Mouse (Mus musculus) bone marrow macrophage, adult 2 months (primary cell): ENCODE results near the gene Acp5. TPM values are rescaled to one million over a fixed set of nuclear protein-coding genes. Genes with fewer than 3 reads are reported as not detected.
A peak's percentile ranks its signal among the peaks of the same experiment; 100 is the strongest.

Experiments
- H3K27ac ChIP-seq: 2 replicates; pipeline ENCODE4 v1.5.1; 2012; ENCODE audit warnings: low read depth, low read length; ENCODE audit not compliant: insufficient read depth
- H3K4me1 ChIP-seq: 2 replicates; pipeline ENCODE4 v1.6.1; 2012; ENCODE audit warnings: low read length; ENCODE audit not compliant: control insufficient read depth, insufficient read depth
- H3K4me3 ChIP-seq: 2 replicates; pipeline ENCODE4 v1.5.1; 2012; ENCODE audit warnings: mild to moderate bottlenecking, low read length, moderate library complexity; ENCODE audit not compliant: insufficient read depth
- CTCF ChIP-seq: IDR thresholded peaks from 2 replicates; pipeline ENCODE4 v1.5.1; 2012; ENCODE audit warnings: low read depth, mild to moderate bottlenecking, low read length, moderate library complexity
- POLR2A ChIP-seq: IDR thresholded peaks from 2 replicates; pipeline ENCODE4 v1.6.1; 2012; ENCODE audit warnings: mild to moderate bottlenecking, low read depth, low read length, borderline replicate concordance
- polyA plus RNA-seq: library from polyadenylated mRNA; stranded (reverse); fragments of >200 nt; gene quantifications from 2 replicates; pipeline ENCODE4 v1.2.4, GENCODE M21; 2012; ENCODE audit not compliant: missing spikeins, insufficient read depth, insufficient read length

Gene Acp5
- polyA plus RNA-seq, 1 experiment = 9.9 TPM

GRCm38 (mm10) chr9:22125246-22126027 lies 10.1 kb downstream of the Acp5 start:
- Histone ChIP-seq H3K4me3 (no peak overlapping the region), H3K27ac (peak overlapping the region; percentile 62), H3K4me1 (peaks cover 28% of the 10 kb centered on the region)
- TF ChIP-seq CTCF = 0 out of 2 replicates have a peak, but pooled peaks have one; percentile 9
- no peak for TF ChIP-seq POLR2A

GRCm38 (mm10) chr9:22124169-22124568 lies 11.3 kb downstream of the Acp5 start:
- TF ChIP-seq CTCF (no peak), POLR2A (no peak)
- Histone ChIP-seq H3K27ac (no peak overlapping the region), H3K4me1 (peaks cover 32% of the 10 kb centered on the region), H3K4me3 (no peak overlapping the region)

- Histone ChIP-seq H3K27ac (no peak overlapping the region), H3K4me1 (peaks cover 43% of the 10 kb centered on the region), H3K4me3 (no peak overlapping the region)
- no peak for TF ChIP-seq POLR2A
Observed at GRCm38 (mm10) chr9:22123069-22123609, 12.4 kb downstream of the Acp5 start.

- Histone ChIP-seq H3K4me1 (peaks cover 46% of the 10 kb centered on the region), H3K4me3 (no peak overlapping the region), H3K27ac (no peak overlapping the region)
- TF ChIP-seq CTCF (no peak), POLR2A (no peak)
Observed at GRCm38 (mm10) chr9:22122005-22122404, 13.5 kb downstream of the Acp5 start.

- Histone ChIP-seq H3K4me3 (no peak overlapping the region), H3K4me1 (peaks cover 46% of the 10 kb centered on the region), H3K27ac (no peak overlapping the region)
- TF ChIP-seq POLR2A (no peak), CTCF (no peak)
Observed at GRCm38 (mm10) chr9:22121545-22121944, 14.0 kb downstream of the Acp5 start.

- TF ChIP-seq POLR2A = no peak
- TF ChIP-seq CTCF = no peak
- peaks cover 39% of the 10 kb centered on the region for H3K4me1 ChIP-seq
- peak overlapping the region; percentile 92 for H3K27ac ChIP-seq
- no peak overlapping the region for H3K4me3 ChIP-seq
Observed at GRCm38 (mm10) chr9:22119543-22119942, 16.0 kb downstream of the Acp5 start.

- no peak for TF ChIP-seq POLR2A
- no peak for TF ChIP-seq CTCF
- H3K4me1 ChIP-seq = peaks cover 35% of the 10 kb centered on the region
Observed at GRCm38 (mm10) chr9:22117754-22118456, 17.6 kb downstream of the Acp5 start.

GRCm38 (mm10) chr9:22116740-22117426 lies 18.6 kb downstream of the Acp5 start, which contains the start of gene Elof1:
Elof1 (minus strand) TSS chr9:22117172.
- Histone ChIP-seq H3K27ac (0 out of 2 replicates have a peak within 1 kb of the TSS, but pooled peaks have one; percentile 24), H3K4me1 (peaks cover 25% of the 10 kb centered on the region), H3K4me3 (peak within 1 kb of the TSS; percentile 75)
- 0 out of 2 replicates have a peak, but pooled peaks have one; percentile 16 for TF ChIP-seq POLR2A
- TF ChIP-seq CTCF = no peak

More at GRCm38 (mm10) chr9:22117754-22118456, 17.6 kb downstream of the Acp5 start:
- H3K4me3 ChIP-seq = peak overlapping the region; percentile 75; the same call in 1 of the 2 replicates
- no peak overlapping the region for H3K27ac ChIP-seq

- no peak for TF ChIP-seq CTCF
- H3K4me3 ChIP-seq = peak overlapping the region; percentile 75
- H3K27ac ChIP-seq = no peak overlapping the region
- peaks cover 22% of the 10 kb centered on the region for H3K4me1 ChIP-seq
Observed at GRCm38 (mm10) chr9:22116086-22116485, 19.4 kb downstream of the Acp5 start.
